Mouse (Mus musculus) C2C12 (cell line): ENCODE measurements around the gene Itpkb. TPM values are rescaled to one million over a fixed set of nuclear protein-coding genes. Genes with fewer than 3 reads are reported as not detected.

Experiments
- H3K27me3 ChIP-seq: one replicate; pipeline ENCODE4 v1.6.1; 2011; ENCODE audit not compliant: control insufficient read depth, insufficient read depth, insufficient read length
- H3K36me3 ChIP-seq: one replicate; pipeline ENCODE4 v1.6.1; 2011; ENCODE audit not compliant: control insufficient read depth, insufficient read depth
- H3K4me3 ChIP-seq: one replicate; pipeline ENCODE4 v1.5.1; 2011; ENCODE audit warnings: mild to moderate bottlenecking, control low read depth; ENCODE audit not compliant: poor library complexity, insufficient read depth, severe bottlenecking
- H3K79me2 ChIP-seq: one replicate; pipeline ENCODE4 v1.6.1; 2011; ENCODE audit not compliant: control insufficient read depth, insufficient read depth
- H3K79me3 ChIP-seq: one replicate; pipeline ENCODE4 v1.6.1; 2011; ENCODE audit warnings: low read depth, control low read depth
- H3ac ChIP-seq: one replicate; pipeline ENCODE3; 2011; ENCODE audit warnings: low read depth; ENCODE audit not compliant: control insufficient read depth, insufficient read length
- CEBPB ChIP-seq: IDR thresholded peaks from one replicate; pipeline ENCODE4 v1.6.1; 2011; ENCODE audit warnings: low read depth, mild to moderate bottlenecking, control low read depth, moderate library complexity
- CTCF ChIP-seq: IDR thresholded peaks from one replicate; pipeline ENCODE4 v1.5.1; 2011; ENCODE audit not compliant: control insufficient read depth, insufficient read depth, insufficient read length
- FOSL1 ChIP-seq: IDR thresholded peaks from one replicate; pipeline ENCODE4 v1.8.0; 2011; ENCODE audit warnings: mild to moderate bottlenecking, low read length; ENCODE audit not compliant: poor library complexity, insufficient read depth, severe bottlenecking
- MAX ChIP-seq: IDR thresholded peaks from one replicate; pipeline ENCODE4 v1.6.1; 2011; ENCODE audit warnings: mild to moderate bottlenecking, control low read depth
- MYOD1 ChIP-seq: IDR thresholded peaks from one replicate; pipeline ENCODE4 v1.6.1; 2011; ENCODE audit warnings: low read depth; ENCODE audit not compliant: control insufficient read depth, insufficient read length
- MYOG ChIP-seq: IDR thresholded peaks from one replicate; pipeline ENCODE4 v1.6.1; 2011; ENCODE audit not compliant: control insufficient read depth, insufficient read length; ENCODE audit errors: extremely low read depth
- USF1 ChIP-seq: IDR thresholded peaks from one replicate; pipeline ENCODE4 v1.6.1; 2011; ENCODE audit warnings: low read depth, mild to moderate bottlenecking, control low read depth, moderate library complexity
- polyA plus RNA-seq: library from polyadenylated mRNA; unstranded; fragments of >200 nt; fragmentation: generic; extraction: Trizol; gene quantifications from one replicate; pipeline ENCODE4 v1.2.1, GENCODE M21; 2012; ENCODE audit warnings: missing spikeins

The Itpkb gene
- polyA plus RNA-seq, 1 experiment, result 1.1 TPM

- Histone ChIP-seq H3ac (no peak overlapping the region), H3K36me3 (no peaks in the 10 kb centered on the region), H3K27me3 (peaks cover 25% of the 10 kb centered on the region), H3K79me3 (no peaks in the 10 kb centered on the region), H3K79me2 (no peaks in the 10 kb centered on the region), H3K4me3 (no peak overlapping the region)
- TF ChIP-seq CEBPB (no peak), MYOG (no peak), MYOD1 (no peak), USF1 (no peak), FOSL1 (no peak), CTCF (no peak), MAX (no peak)
Measured at GRCm38 (mm10) chr1:180328794-180329665, 1.3 kb upstream of the Itpkb start.

GRCm38 (mm10) chr1:180329706-180330105, 579 bp upstream of the Itpkb start:
- Histone ChIP-seq H3K79me3 (no peaks in the 10 kb centered on the region), H3K4me3 (no peak overlapping the region), H3K36me3 (no peaks in the 10 kb centered on the region), H3ac (no peak overlapping the region), H3K27me3 (peaks cover 26% of the 10 kb centered on the region), H3K79me2 (no peaks in the 10 kb centered on the region)
- no peak for TF ChIP-seq MYOG

- H3ac ChIP-seq, result peak overlapping the region; percentile 80
- no peak overlapping the region for H3K4me3 ChIP-seq
- H3K79me3 ChIP-seq, result no peaks in the 10 kb centered on the region
- H3K36me3 ChIP-seq, result no peaks in the 10 kb centered on the region
- TF ChIP-seq FOSL1, result no peak
- no peak for TF ChIP-seq USF1
- no peak for TF ChIP-seq CEBPB
- TF ChIP-seq MYOG, result no peak
- TF ChIP-seq MAX, result no peak
- H3K79me2 ChIP-seq, result no peaks in the 10 kb centered on the region
- H3K27me3 ChIP-seq, result peaks cover 26% of the 10 kb centered on the region
Measured at GRCm38 (mm10) chr1:180330707-180331545, 641 bp downstream of the Itpkb start.

GRCm38 (mm10) chr1:180331546-180332075, 1.3 kb downstream of the Itpkb start:
- H3K27me3 ChIP-seq, result peaks cover 26% of the 10 kb centered on the region
- no peaks in the 10 kb centered on the region for H3K36me3 ChIP-seq
- TF ChIP-seq MYOG (no peak), MAX (no peak), MYOD1 (no peak), FOSL1 (no peak), CTCF (no peak), USF1 (no peak), CEBPB (no peak)
- H3K79me3 ChIP-seq, result no peaks in the 10 kb centered on the region
- H3K4me3 ChIP-seq, result no peak overlapping the region
- no peaks in the 10 kb centered on the region for H3K79me2 ChIP-seq
- H3ac ChIP-seq, result no peak overlapping the region

- Histone ChIP-seq H3K27me3 (peaks cover 26% of the 10 kb centered on the region), H3K79me2 (no peaks in the 10 kb centered on the region), H3K79me3 (no peaks in the 10 kb centered on the region), H3ac (no peak overlapping the region), H3K4me3 (no peak overlapping the region), H3K36me3 (no peaks in the 10 kb centered on the region)
- TF ChIP-seq FOSL1, result no peak
- no peak for TF ChIP-seq MYOG
- no peak for TF ChIP-seq CTCF
- no peak for TF ChIP-seq USF1
- TF ChIP-seq MAX, result no peak
- TF ChIP-seq MYOD1, result no peak
- no peak for TF ChIP-seq CEBPB
Measured at GRCm38 (mm10) chr1:180332076-180332927, 2.0 kb downstream of the Itpkb start.
